Mouse (Mus musculus): ENCODE data around the gene Clec11a. TPM values are rescaled to one million over a fixed set of nuclear protein-coding genes. Genes with fewer than 3 reads are reported as not detected.

Gene Clec11a
- polyA plus RNA-seq, 1 experiment = 4.0 TPM

- Histone ChIP-seq H3K4me1 (ENCODE audit: control insufficient read depth, insufficient read depth, insufficient read length) (no peaks in the 10 kb centered on the region), H3K27me3 (ENCODE audit: control insufficient read depth, insufficient read depth, low read length) (peaks cover 28% of the 10 kb centered on the region), H3K27ac (ENCODE audit: insufficient read depth, low read length) (no peak overlapping the region), H3K36me3 (ENCODE audit: control insufficient read depth, insufficient read depth, low read length) (no peaks in the 10 kb centered on the region), H3K4me3 (ENCODE audit: extremely low read depth, insufficient read depth, insufficient read length) (no peak overlapping the region)
- TF ChIP-seq POLR2A (IDR thresholded peaks at IDR 0.05; ENCODE audit: low read depth, low read length) (no peak), CTCF (IDR thresholded peaks at IDR 0.05; ENCODE audit: extremely low read depth, insufficient read depth, insufficient read length, insufficient replicate concordance) (peak; percentile 65; the same call in 1 of the 2 replicates)
- peak; percentile 59 to 71 for DNase-seq (ENCODE audit: low read depth in 1 of 2, low spot score in 2 of 2)
- 4% methylated on average over 25 of the region's 25 CpGs for WGBS
These were observed 44.4 kb upstream of the Clec11a start for GRCm38 (mm10) chr7:44350957-44351711.

- H3K4me3 ChIP-seq (ENCODE audit: extremely low read depth, insufficient read depth, insufficient read length) = no peak overlapping the region
- DNase-seq (ENCODE audit: low read depth in 1 of 2, low spot score in 2 of 2) = no peak
- peaks cover 24% of the 10 kb centered on the region for H3K27me3 ChIP-seq (ENCODE audit: control insufficient read depth, insufficient read depth, low read length)
- no peaks in the 10 kb centered on the region for H3K36me3 ChIP-seq (ENCODE audit: control insufficient read depth, insufficient read depth, low read length)
- WGBS = 9% methylated on average over 3 of the region's 3 CpGs
- TF ChIP-seq POLR2A (IDR thresholded peaks at IDR 0.05; ENCODE audit: low read depth, low read length) (no peak), CTCF (IDR thresholded peaks at IDR 0.05; ENCODE audit: extremely low read depth, insufficient read depth, insufficient read length, insufficient replicate concordance) (no peak)
- H3K27ac ChIP-seq (ENCODE audit: insufficient read depth, low read length) = no peak overlapping the region
- peaks cover 3% of the 10 kb centered on the region; the same call in 1 of the 2 replicates for H3K4me1 ChIP-seq (ENCODE audit: control insufficient read depth, insufficient read depth, insufficient read length)
These were observed 42.3 kb upstream of the Clec11a start for GRCm38 (mm10) chr7:44349043-44349442.

GRCm38 (mm10) chr7:44344622-44345021 lies 37.9 kb upstream of the Clec11a start:
- TF ChIP-seq CTCF (IDR thresholded peaks at IDR 0.05; ENCODE audit: extremely low read depth, insufficient read depth, insufficient read length, insufficient replicate concordance) (no peak), POLR2A (IDR thresholded peaks at IDR 0.05; ENCODE audit: low read depth, low read length) (no peak)
- peak overlapping the region; percentile 58; the same call in 1 of the 2 replicates for H3K4me3 ChIP-seq (ENCODE audit: extremely low read depth, insufficient read depth, insufficient read length)
- peak; percentile 42 to 56 for DNase-seq (ENCODE audit: low read depth in 1 of 2, low spot score in 2 of 2)

GRCm38 (mm10) chr7:44343459-44344015 lies 36.8 kb upstream of the Clec11a start:
- Histone ChIP-seq H3K27me3 (ENCODE audit: control insufficient read depth, insufficient read depth, low read length) (no peaks in the 10 kb centered on the region), H3K36me3 (ENCODE audit: control insufficient read depth, insufficient read depth, low read length) (no peaks in the 10 kb centered on the region)
- WGBS = 26% methylated on average over 11 of the region's 11 CpGs

More at GRCm38 (mm10) chr7:44344622-44345021, 37.9 kb upstream of the Clec11a start:
- WGBS = 23% methylated on average over 12 of the region's 12 CpGs
- peaks cover 3% of the 10 kb centered on the region; the same call in 1 of the 2 replicates for H3K4me1 ChIP-seq (ENCODE audit: control insufficient read depth, insufficient read depth, insufficient read length)
- H3K27me3 ChIP-seq (ENCODE audit: control insufficient read depth, insufficient read depth, low read length) = no peaks in the 10 kb centered on the region
- no peaks in the 10 kb centered on the region for H3K36me3 ChIP-seq (ENCODE audit: control insufficient read depth, insufficient read depth, low read length)
- no peak overlapping the region for H3K27ac ChIP-seq (ENCODE audit: insufficient read depth, low read length)

GRCm38 (mm10) chr7:44341714-44342113 lies 35.0 kb upstream of the Clec11a start:
- Histone ChIP-seq H3K4me3 (ENCODE audit: extremely low read depth, insufficient read depth, insufficient read length) (no peak overlapping the region), H3K4me1 (ENCODE audit: control insufficient read depth, insufficient read depth, insufficient read length) (peaks cover 3% of the 10 kb centered on the region; the same call in 1 of the 2 replicates)
- 64% methylated on average over 5 of the region's 5 CpGs for WGBS

More at GRCm38 (mm10) chr7:44343459-44344015, 36.8 kb upstream of the Clec11a start:
- TF ChIP-seq CTCF (IDR thresholded peaks at IDR 0.05; ENCODE audit: extremely low read depth, insufficient read depth, insufficient read length, insufficient replicate concordance) = no peak
- TF ChIP-seq POLR2A (IDR thresholded peaks at IDR 0.05; ENCODE audit: low read depth, low read length) = no peak
- H3K4me3 ChIP-seq (ENCODE audit: extremely low read depth, insufficient read depth, insufficient read length) = no peak overlapping the region
- DNase-seq (ENCODE audit: low read depth in 1 of 2, low spot score in 2 of 2) = no peak
- no peak overlapping the region for H3K27ac ChIP-seq (ENCODE audit: insufficient read depth, low read length)
- peaks cover 3% of the 10 kb centered on the region; the same call in 1 of the 2 replicates for H3K4me1 ChIP-seq (ENCODE audit: control insufficient read depth, insufficient read depth, insufficient read length)

GRCm38 (mm10) chr7:44341119-44341518 lies 34.4 kb upstream of the Clec11a start:
- H3K36me3 ChIP-seq (ENCODE audit: control insufficient read depth, insufficient read depth, low read length) = no peaks in the 10 kb centered on the region
- no peak for TF ChIP-seq POLR2A (IDR thresholded peaks at IDR 0.05; ENCODE audit: low read depth, low read length)
- no peak for TF ChIP-seq CTCF (IDR thresholded peaks at IDR 0.05; ENCODE audit: extremely low read depth, insufficient read depth, insufficient read length, insufficient replicate concordance)
- H3K27ac ChIP-seq (ENCODE audit: insufficient read depth, low read length) = no peak overlapping the region
- H3K4me3 ChIP-seq (ENCODE audit: extremely low read depth, insufficient read depth, insufficient read length) = no peak overlapping the region
- peaks cover 6% of the 10 kb centered on the region for H3K27me3 ChIP-seq (ENCODE audit: control insufficient read depth, insufficient read depth, low read length)
- WGBS = 86% methylated on average over 10 of the region's 10 CpGs
- DNase-seq (ENCODE audit: low read depth in 1 of 2, low spot score in 2 of 2) = no peak
- H3K4me1 ChIP-seq (ENCODE audit: control insufficient read depth, insufficient read depth, insufficient read length) = peaks cover 3% of the 10 kb centered on the region; the same call in 1 of the 2 replicates

More at GRCm38 (mm10) chr7:44341714-44342113, 35.0 kb upstream of the Clec11a start:
- Histone ChIP-seq H3K27me3 (ENCODE audit: control insufficient read depth, insufficient read depth, low read length) (0 out of 2 replicates have a peak, but pooled peaks cover 4% of the 10 kb centered on the region), H3K27ac (ENCODE audit: insufficient read depth, low read length) (no peak overlapping the region), H3K36me3 (ENCODE audit: control insufficient read depth, insufficient read depth, low read length) (no peaks in the 10 kb centered on the region)
- TF ChIP-seq CTCF (IDR thresholded peaks at IDR 0.05; ENCODE audit: extremely low read depth, insufficient read depth, insufficient read length, insufficient replicate concordance) = no peak
- no peak for TF ChIP-seq POLR2A (IDR thresholded peaks at IDR 0.05; ENCODE audit: low read depth, low read length)
- DNase-seq (ENCODE audit: low read depth in 1 of 2, low spot score in 2 of 2) = no peak

Data from spleen, adult 2 months (tissue).